Mouse (Mus musculus) heart, postnatal 0 days (tissue): ENCODE data around the gene Xxylt1.

ENCODE experiments used
- CTCF ChIP-seq: IDR thresholded peaks from 2 replicates; pipeline ENCODE4 v1.5.1; 2016; ENCODE audit warnings: antibody characterized with exemption, control low read depth, low read depth
- EP300 ChIP-seq: IDR thresholded peaks from 2 replicates; pipeline ENCODE4 v1.6.1; 2016; ENCODE audit warnings: antibody characterized with exemption, low read depth

DNA sequence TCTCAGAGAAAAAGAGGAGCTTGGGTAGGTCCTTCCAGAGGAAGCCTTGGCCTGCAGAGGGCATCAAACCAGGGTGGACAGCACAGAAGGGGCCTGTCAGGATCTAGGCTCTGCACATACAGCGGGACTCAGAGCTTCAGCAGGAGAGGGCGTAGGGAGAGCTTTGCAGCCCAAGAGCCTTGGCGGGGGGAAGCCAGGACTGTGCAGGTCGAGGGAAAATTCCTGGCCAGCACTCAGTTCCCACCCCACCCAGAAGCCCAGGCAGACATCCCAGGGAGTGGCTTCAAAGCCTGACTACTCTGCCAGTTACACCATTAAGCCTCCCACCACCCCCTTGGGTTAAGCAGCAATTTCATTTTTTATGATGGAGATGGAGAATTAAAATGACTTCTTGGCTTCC, 148.4 kb downstream of the Xxylt1 start:
- TF ChIP-seq CTCF (no peak), EP300 (no peak)
